Mouse (Mus musculus): ENCODE results near the gene Smchd1.

DNA sequence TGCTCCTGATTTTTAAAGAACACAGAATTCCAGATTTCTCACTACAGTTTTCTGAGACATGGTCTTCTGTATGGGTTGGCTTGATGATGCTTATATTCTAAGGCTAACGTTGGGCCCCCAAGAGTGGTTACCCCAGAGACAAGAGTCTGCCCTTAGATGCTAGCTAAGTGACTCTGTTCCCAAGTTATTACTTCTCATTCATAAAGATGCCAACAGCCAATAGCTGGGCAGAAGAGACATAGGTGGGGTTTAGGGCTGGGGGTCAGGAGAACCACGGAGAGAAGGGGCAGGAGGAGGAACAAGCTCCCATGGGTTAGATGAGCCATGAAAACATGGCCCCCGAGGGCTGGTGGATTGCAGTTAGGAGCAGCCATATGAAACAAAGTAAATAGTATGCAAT, 133.1 kb downstream of the Smchd1 start:
- no peak for TF ChIP-seq POLR2A (IDR thresholded peaks at IDR 0.05; ENCODE audit: extremely low read depth, insufficient read depth, low read length)
- TF ChIP-seq CTCF (IDR thresholded peaks at IDR 0.05; ENCODE audit: extremely low read depth, insufficient read depth, low read length), result no peak
